Mouse (Mus musculus) myocyte (in vitro differentiated cells): ENCODE measurements around the gene T2. TPM values are rescaled to one million over a fixed set of nuclear protein-coding genes. Genes with fewer than 3 reads are reported as not detected.
"Not testable (repeated sequence)": the region's sequence is repeated elsewhere in the genome, so short reads cannot be mapped to it uniquely, and the experiment has no call there.

Experiments
- H3K27me3 ChIP-seq: one replicate; pipeline ENCODE4 v1.6.1; 2011; ENCODE audit not compliant: control insufficient read depth, insufficient read depth, insufficient read length
- H3K36me3 ChIP-seq: one replicate; pipeline ENCODE4 v1.6.1; 2011; ENCODE audit not compliant: control insufficient read depth, insufficient read depth
- H3K4me2 ChIP-seq: one replicate; pipeline ENCODE4 v1.6.1; 2011; ENCODE audit warnings: low read depth, control low read depth
- H3K4me3 ChIP-seq: one replicate; pipeline ENCODE4 v1.5.1; 2011; ENCODE audit warnings: mild to moderate bottlenecking, control low read depth, moderate library complexity
- H3K79me2 ChIP-seq: one replicate; pipeline ENCODE4 v1.6.1; 2011; ENCODE audit not compliant: control insufficient read depth, insufficient read depth
- H3ac ChIP-seq: one replicate; pipeline ENCODE4 v1.6.1; 2011; ENCODE audit not compliant: control insufficient read depth, insufficient read length
- CEBPB ChIP-seq: IDR thresholded peaks from 2 replicates; pipeline ENCODE4 v1.6.1; 2011; ENCODE audit warnings: mild to moderate bottlenecking, moderate library complexity; ENCODE audit not compliant: poor library complexity, insufficient read depth, severe bottlenecking
- E2F4 ChIP-seq: IDR thresholded peaks from one replicate; pipeline ENCODE4 v1.6.1; 2011; ENCODE audit warnings: mild to moderate bottlenecking, control low read depth, moderate library complexity; ENCODE audit not compliant: insufficient read depth
- MAX ChIP-seq: IDR thresholded peaks from one replicate; pipeline ENCODE4 v1.6.1; 2011; ENCODE audit warnings: low read depth, mild to moderate bottlenecking, control low read depth
- MYOD1 ChIP-seq, 3 experiments: IDR thresholded peaks; one replicate each; pipeline ENCODE4 v1.6.1; 2011; ENCODE audit warnings: control low read depth in 2 of 3, low read depth in 2 of 3, mild to moderate bottlenecking in 2 of 3, moderate library complexity in 1 of 3; ENCODE audit not compliant: insufficient read length in 2 of 3, control insufficient read depth in 1 of 3
- MYOG ChIP-seq, 3 experiments: IDR thresholded peaks; one replicate each; pipeline ENCODE4 v1.6.1; 2011; ENCODE audit warnings: control low read depth in 2 of 3, low read depth in 2 of 3, mild to moderate bottlenecking in 2 of 3; ENCODE audit not compliant: insufficient read length in 2 of 3, control insufficient read depth in 1 of 3, insufficient read depth in 1 of 3
- POLR2A ChIP-seq: IDR thresholded peaks from one replicate; pipeline ENCODE4 v1.6.1; 2011; ENCODE audit warnings: low read depth, mild to moderate bottlenecking, control low read depth, moderate library complexity; ENCODE audit not compliant: insufficient read length
- POLR2AphosphoS2 ChIP-seq: IDR thresholded peaks from one replicate; pipeline ENCODE4 v1.6.1; 2011; ENCODE audit warnings: low read depth, control low read depth; ENCODE audit not compliant: insufficient read length
- REST ChIP-seq: IDR thresholded peaks from one replicate; pipeline ENCODE4 v1.6.1; 2011; ENCODE audit warnings: mild to moderate bottlenecking, control low read depth, moderate library complexity; ENCODE audit not compliant: insufficient read depth, insufficient read length
- SRF ChIP-seq: IDR thresholded peaks from one replicate; pipeline ENCODE4 v1.6.1; 2011; ENCODE audit warnings: low read depth; ENCODE audit not compliant: control insufficient read depth, insufficient read length
- TCF12 ChIP-seq: IDR thresholded peaks from one replicate; pipeline ENCODE4 v1.6.1; 2011; ENCODE audit warnings: mild to moderate bottlenecking, control low read depth; ENCODE audit not compliant: poor library complexity, insufficient read depth, severe bottlenecking
- TCF3 ChIP-seq: IDR thresholded peaks from one replicate; pipeline ENCODE4 v1.6.1; 2011; ENCODE audit warnings: low read depth, control low read depth; ENCODE audit not compliant: insufficient read length
- USF1 ChIP-seq: IDR thresholded peaks from one replicate; pipeline ENCODE4 v1.6.1; 2011; ENCODE audit warnings: low read depth, mild to moderate bottlenecking, control low read depth, moderate library complexity
- polyA plus RNA-seq: library from polyadenylated mRNA; unstranded; fragments of >200 nt; fragmentation: generic; extraction: Trizol; gene quantifications from one replicate; pipeline ENCODE4 v1.2.1, GENCODE M21; 2012; ENCODE audit warnings: missing spikeins

The T2 gene
- polyA plus RNA-seq, 1 experiment = 0.07 TPM

DNA sequence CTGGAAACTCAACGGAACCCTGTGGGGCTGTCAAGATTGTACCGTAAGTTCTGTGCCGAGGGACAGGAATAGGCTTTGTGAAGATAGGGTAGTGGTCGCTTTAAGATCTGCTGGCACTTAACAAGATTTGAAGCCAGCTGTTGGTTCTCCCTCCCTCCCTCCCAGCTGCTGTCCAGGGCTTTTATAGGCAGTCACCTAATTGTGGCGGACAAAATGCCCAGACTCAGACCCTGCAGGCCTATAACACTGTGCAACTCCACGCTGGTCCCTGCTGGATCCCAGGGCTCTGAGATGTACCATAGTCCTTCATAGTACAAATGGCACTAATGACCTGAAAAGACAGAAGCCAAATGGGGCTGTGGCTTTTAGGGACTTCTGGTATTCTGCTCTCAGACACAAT, 50.5 kb downstream of the T2 start:
- no peaks in the 10 kb centered on the region for H3K36me3 ChIP-seq
- TF ChIP-seq MAX (no peak), E2F4 (no peak), MYOD1 (IDR thresholded peaks at IDR 0.05; ENCODE audit: control insufficient read depth in 1 of 3, insufficient read length in 2 of 3, low read depth in 2 of 3) (no peak), SRF (no peak), POLR2A (no peak)
- no peak overlapping the region for H3K4me2 ChIP-seq
- no peak overlapping the region for H3K4me3 ChIP-seq
- no peaks in the 10 kb centered on the region for H3K79me2 ChIP-seq
- no peak overlapping the region for H3ac ChIP-seq
- peaks cover 21% of the 10 kb centered on the region for H3K27me3 ChIP-seq

DNA sequence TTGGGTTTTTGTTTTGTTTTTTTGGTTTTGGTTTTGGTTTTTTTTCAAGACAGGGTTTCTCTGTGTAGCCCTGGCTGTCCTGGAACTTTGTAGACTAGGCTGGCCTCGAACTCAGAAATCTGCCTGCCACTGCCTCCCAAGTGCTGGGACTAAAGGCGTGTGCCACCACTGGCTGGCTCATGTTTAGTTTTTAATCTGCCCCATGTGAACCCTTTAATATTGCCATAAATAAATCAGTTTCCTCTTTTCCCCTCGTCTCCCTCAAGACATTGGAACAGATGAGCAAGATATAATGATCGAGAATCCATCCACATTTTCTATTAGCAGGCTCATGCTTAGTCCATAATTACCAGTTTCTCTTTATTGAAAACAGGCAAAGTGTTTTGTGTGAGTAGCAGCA, 52.2 kb downstream of the T2 start:
- not testable (repeated sequence) for H3K4me3 ChIP-seq, H3ac ChIP-seq, H3K4me2 ChIP-seq, H3K79me2 ChIP-seq, H3K36me3 ChIP-seq
- peaks cover 34% of the 10 kb centered on the region for H3K27me3 ChIP-seq

DNA sequence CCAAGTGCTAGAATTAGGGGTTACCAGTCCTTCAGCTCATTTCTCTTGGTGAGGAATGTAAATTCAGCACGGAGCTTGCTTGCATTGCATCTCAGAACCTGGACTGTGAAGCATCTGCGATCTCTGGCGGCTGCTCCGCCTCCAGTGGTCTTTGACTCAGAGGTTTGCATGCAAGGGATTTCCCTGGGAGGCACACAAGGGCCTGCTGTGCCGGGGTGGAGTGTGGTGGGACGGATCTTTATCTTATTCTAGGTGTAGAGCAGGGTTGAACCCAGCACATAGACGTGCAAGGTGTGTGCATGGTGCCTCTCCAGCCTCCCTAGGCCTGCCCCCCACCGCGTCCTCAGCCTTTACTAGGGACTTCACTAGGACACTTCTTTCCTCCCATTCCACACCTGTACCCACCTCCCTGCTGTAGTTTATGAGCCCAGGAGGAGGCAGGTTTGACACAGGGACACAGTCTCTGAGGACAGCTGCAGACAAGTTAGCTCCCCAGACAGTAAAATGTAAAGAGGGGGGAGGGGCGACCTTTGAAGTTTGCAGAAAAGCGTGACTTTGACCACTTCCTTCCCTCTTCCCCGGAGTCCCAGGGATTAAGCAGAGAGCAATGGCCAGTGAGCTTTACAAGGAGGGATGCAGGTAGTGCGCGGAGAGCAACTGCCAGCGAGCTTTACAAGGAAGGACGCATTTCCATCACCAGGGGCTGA, 53.0 kb downstream of the T2 start:
- Histone ChIP-seq H3K79me2 (no peaks in the 10 kb centered on the region), H3K4me3 (no peak overlapping the region), H3K36me3 (no peaks in the 10 kb centered on the region), H3K4me2 (no peak overlapping the region), H3K27me3 (peaks cover 38% of the 10 kb centered on the region), H3ac (no peak overlapping the region)
- no peak for TF ChIP-seq MYOG (IDR thresholded peaks at IDR 0.05; ENCODE audit: control insufficient read depth in 1 of 3, insufficient read depth in 1 of 3, insufficient read length in 2 of 3, low read depth in 2 of 3)
- no peak for TF ChIP-seq MYOD1 (IDR thresholded peaks at IDR 0.05; ENCODE audit: control insufficient read depth in 1 of 3, insufficient read length in 2 of 3, low read depth in 2 of 3)
- TF ChIP-seq USF1 = no peak
- TF ChIP-seq E2F4 = no peak
- no peak for TF ChIP-seq TCF12
- TF ChIP-seq CEBPB = no peak
- no peak for TF ChIP-seq POLR2AphosphoS2
- TF ChIP-seq TCF3 = no peak
- no peak for TF ChIP-seq POLR2A

DNA sequence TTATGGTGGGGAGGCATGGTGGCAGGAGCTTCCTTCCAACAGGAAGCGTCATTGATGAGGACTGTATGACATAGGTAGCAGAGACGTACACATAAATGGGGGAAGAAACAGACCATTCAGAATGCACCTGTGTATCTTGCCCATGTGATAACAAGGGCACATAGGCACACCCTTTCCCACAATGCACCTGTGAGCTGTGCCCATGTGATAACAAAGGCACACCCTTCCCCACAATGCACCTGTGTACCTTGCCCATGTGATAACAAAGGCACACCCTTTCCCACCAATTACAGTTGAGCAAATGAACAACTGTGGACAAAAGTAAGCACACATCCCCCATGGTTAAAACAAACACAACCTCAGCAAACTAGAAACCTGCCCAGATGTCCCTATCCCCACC, 54.5 kb downstream of the T2 start:
- H3K79me2 ChIP-seq = no peaks in the 10 kb centered on the region
- TF ChIP-seq POLR2A = no peak
- no peak for TF ChIP-seq MYOD1 (IDR thresholded peaks at IDR 0.05; ENCODE audit: control insufficient read depth in 1 of 3, insufficient read length in 2 of 3, low read depth in 2 of 3)
- TF ChIP-seq REST = no peak
- no peak for TF ChIP-seq POLR2AphosphoS2
- TF ChIP-seq CEBPB = no peak
- no peak for TF ChIP-seq E2F4
- no peak for TF ChIP-seq MYOG (IDR thresholded peaks at IDR 0.05; ENCODE audit: control insufficient read depth in 1 of 3, insufficient read depth in 1 of 3, insufficient read length in 2 of 3, low read depth in 2 of 3)
- no peak for TF ChIP-seq USF1
- TF ChIP-seq SRF = no peak
- no peak for TF ChIP-seq TCF3
- no peak for TF ChIP-seq TCF12
- TF ChIP-seq MAX = no peak
- H3K36me3 ChIP-seq = no peaks in the 10 kb centered on the region
- no peak overlapping the region for H3ac ChIP-seq
- peaks cover 42% of the 10 kb centered on the region for H3K27me3 ChIP-seq
- H3K4me2 ChIP-seq = no peak overlapping the region
- H3K4me3 ChIP-seq = no peak overlapping the region

- TF ChIP-seq E2F4 (no peak), MYOG (IDR thresholded peaks at IDR 0.05; ENCODE audit: control insufficient read depth in 1 of 3, insufficient read depth in 1 of 3, insufficient read length in 2 of 3, low read depth in 2 of 3) (no peak), SRF (no peak), MYOD1 (IDR thresholded peaks at IDR 0.05; ENCODE audit: control insufficient read depth in 1 of 3, insufficient read length in 2 of 3, low read depth in 2 of 3) (no peak), POLR2A (no peak), CEBPB (no peak), TCF12 (no peak), MAX (no peak), USF1 (no peak), POLR2AphosphoS2 (no peak), REST (no peak), TCF3 (no peak)
- no peak overlapping the region for H3ac ChIP-seq
- peaks cover 42% of the 10 kb centered on the region for H3K27me3 ChIP-seq
- H3K36me3 ChIP-seq = no peaks in the 10 kb centered on the region
- H3K4me3 ChIP-seq = no peak overlapping the region
- H3K4me2 ChIP-seq = no peak overlapping the region
- no peaks in the 10 kb centered on the region for H3K79me2 ChIP-seq
Observed at GRCm38 (mm10) chr17:8413656-8414055, 57.9 kb downstream of the T2 start.
